Mouse (Mus musculus): Measurements from ENCODE around the gene Vrk1. TPM values are rescaled to one million over a fixed set of nuclear protein-coding genes. Genes with fewer than 3 reads are reported as not detected.

Vrk1 gene
- total RNA-seq, 2 experiments from 2014 or later = 16.6 to 17.7 TPM

DNA sequence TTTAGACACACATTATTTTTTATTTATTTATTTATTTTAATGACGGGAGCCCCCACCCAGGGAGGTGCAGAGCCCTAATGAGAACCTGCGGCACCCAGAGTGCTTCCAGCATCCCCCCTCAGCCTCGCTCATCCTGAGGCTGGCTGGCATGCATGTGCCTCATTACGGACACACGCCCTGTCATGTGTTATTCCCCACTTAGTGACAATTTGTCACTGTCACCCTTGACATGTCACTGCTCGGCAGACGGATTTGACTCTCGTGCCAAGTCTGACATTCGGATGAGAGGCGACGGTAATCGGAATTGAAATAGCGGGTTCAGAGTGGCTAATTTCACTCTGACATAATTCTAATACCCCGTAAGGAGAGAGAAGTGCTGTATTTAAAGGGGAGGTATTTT lies 97.2 kb downstream of the Vrk1 start:
- no peak for DNase-seq (ENCODE audit: extremely low spot score in 1 of 2, low spot score in 1 of 2)

DNA sequence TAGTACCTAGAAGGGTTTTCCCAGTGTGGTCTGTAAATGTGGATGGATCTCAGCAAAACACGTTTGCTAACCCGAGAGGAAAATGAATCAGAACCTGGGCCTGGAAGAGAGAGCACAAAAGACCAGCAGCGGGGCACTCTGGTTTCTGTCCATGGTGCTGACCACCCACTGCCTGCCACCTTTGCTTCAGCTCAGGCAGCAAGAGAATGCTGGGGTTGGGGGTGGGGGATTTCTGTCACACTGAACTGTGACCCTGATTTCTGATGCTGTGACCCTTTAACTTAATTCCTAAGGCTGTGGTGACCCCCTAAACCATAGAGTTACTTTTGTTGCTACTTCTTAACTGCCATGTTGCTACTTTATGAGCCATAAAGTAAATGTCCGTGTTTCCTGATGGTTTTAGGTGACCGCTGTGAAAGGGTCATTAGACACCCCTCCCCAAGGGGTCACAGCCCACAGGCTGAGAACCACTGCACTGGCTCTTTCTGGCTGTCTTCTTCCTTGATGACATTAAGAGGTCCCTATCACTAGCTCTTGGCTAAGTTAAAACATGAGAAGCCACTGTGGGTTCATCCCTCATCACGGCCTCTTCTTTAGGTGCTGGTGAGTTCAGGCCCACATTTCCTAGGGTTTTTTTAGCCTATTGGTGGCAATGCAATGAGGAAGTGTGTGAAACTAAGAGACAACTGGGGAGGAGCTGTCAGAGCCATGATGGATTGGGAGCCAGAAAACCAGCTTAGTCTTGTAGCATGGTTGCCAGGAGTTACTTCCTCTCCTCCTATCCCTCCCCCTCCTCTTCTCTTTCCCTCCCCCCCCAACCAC lies 105.3 kb downstream of the Vrk1 start:
- no peak for DNase-seq (ENCODE audit: extremely low spot score in 1 of 2, low spot score in 1 of 2)

DNA sequence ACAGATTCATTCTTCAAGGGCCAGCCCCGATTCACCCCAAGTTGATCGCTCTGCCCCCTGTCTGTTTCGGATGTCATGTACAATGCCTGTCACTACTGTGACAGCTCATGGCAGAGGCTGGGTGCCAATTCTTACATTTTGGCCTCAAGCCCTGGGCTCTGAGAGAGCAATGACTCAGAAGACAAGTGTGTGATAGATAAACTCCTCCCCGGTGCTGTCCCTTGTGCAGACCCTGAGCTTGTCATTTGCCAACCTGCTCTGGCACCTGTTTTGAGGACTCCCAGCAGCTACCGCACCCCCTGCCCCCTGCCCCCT lies 105.8 kb downstream of the Vrk1 start:
- DNase-seq (ENCODE audit: extremely low spot score in 1 of 2, low spot score in 1 of 2) = no peak

DNA sequence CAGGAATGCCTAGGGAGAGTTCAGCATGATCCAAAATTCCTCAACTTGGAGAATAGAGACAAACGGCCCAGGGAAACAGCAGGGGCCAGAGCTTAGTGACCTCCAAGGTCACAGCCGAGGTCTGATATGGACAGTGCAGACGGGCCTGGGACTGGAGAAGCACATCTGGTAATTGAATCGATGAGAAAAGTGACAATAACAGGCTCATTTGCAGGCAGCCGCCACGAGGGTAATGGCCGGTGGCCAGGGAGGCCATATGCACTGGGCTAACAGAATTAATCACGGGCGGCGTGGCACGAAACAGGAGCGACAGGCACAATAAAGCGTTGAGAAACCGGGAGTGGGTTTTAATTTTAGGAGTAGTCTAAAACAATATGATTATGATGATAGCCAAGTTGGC lies 113.2 kb downstream of the Vrk1 start:
- peak in 1 of 2 experiments; percentile 37 for DNase-seq (ENCODE audit: extremely low spot score in 1 of 2, low spot score in 1 of 2)

DNA sequence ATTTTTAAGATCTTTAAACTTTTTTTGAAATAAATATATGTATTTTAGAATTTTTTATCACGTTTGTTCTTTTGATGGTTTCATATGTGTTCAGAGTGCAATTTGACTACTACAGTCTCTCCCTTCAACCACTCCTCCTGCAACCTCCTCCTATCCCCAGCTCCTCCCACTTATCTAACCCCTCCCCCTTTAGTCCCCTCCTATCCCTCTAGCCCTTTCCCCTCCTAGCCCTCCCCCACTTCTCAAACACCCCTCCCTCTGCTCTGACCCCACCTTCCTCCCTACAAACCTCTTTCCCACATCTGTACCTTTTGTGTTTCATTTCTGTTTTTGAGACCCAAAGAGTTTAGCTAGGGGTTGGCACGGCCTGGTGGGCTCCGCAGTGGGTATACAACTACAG lies 114.6 kb downstream of the Vrk1 start:
- DNase-seq (ENCODE audit: extremely low spot score in 1 of 2, low spot score in 1 of 2) = no peak

Other genes starting within 250 kb of the Vrk1 start
- 100 to 1,000 TPM; 143 to 152 TPM for gene Papola, start 225.5 kb upstream of the Vrk1 start, total RNA-seq (2021)